ENCODE assay signal across 25 mouse cellular contexts in the genomic region with DNA sequence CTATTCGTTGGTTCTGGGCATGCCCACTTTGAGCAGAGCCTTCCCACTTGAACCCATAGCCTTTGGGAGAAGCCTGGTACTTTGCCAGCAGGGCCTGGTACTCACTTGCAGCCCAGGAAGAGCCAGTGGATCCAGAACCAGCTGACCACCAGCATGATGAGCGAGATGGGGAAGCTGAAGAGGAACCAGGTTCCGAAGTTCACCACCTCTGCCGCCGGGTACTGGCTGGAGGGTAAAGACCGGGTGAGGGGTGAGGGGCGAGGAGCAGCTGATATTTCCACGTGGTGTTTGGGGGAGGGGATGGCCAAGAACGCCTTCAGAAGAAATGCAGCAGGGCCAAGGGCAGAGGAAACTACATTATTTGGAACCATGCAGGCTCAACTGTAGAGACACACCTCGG. TPM values are rescaled to one million over a fixed set of nuclear protein-coding genes. Genes with fewer than 3 reads are reported as not detected.
"Had no signal": no experiment of that assay in that cellular context is flagged by ENCODE, and none has a peak within 500 bp of the region (broad histone marks: within the 10 kb centered on the region; RNA-seq: fewer than 3 reads in every experiment).

No protein-coding gene starts in this region.

- H3K4me3 ChIP-seq: intestine, embryonic 15.5 days; limb, embryonic 12.5 days; limb, embryonic 15.5 days; lung, embryonic 15.5 days; megakaryocyte, embryonic 14.5 days; midbrain, embryonic 10.5 days; midbrain, embryonic 13.5 days; myocyte; neural tube, embryonic 13.5 days; stomach, embryonic 15.5 days had no signal

- H3K36me3 ChIP-seq: intestine, embryonic 15.5 days; limb, embryonic 12.5 days; limb, embryonic 15.5 days; lung, embryonic 15.5 days; midbrain, embryonic 10.5 days; midbrain, embryonic 13.5 days; neural tube, embryonic 13.5 days; stomach, embryonic 15.5 days had no signal

- H3K4me2 ChIP-seq: intestine, embryonic 15.5 days; limb, embryonic 12.5 days; limb, embryonic 15.5 days; liver, embryonic 11.5 days; lung, embryonic 15.5 days; midbrain, embryonic 13.5 days; neural tube, embryonic 13.5 days; stomach, embryonic 15.5 days had no signal

- H3K27ac ChIP-seq: intestine, embryonic 15.5 days; limb, embryonic 12.5 days; limb, embryonic 15.5 days; liver, embryonic 14.5 days; lung, embryonic 15.5 days; midbrain, embryonic 10.5 days; midbrain, embryonic 13.5 days; neural tube, embryonic 13.5 days; stomach, embryonic 15.5 days had no signal

- H3K4me1 ChIP-seq: limb, embryonic 12.5 days; limb, embryonic 15.5 days; lung, embryonic 15.5 days; megakaryocyte, embryonic 14.5 days; midbrain, embryonic 10.5 days; midbrain, embryonic 13.5 days; neural tube, embryonic 13.5 days; stomach, embryonic 15.5 days had no signal

- H3K9ac ChIP-seq: intestine, embryonic 15.5 days; limb, embryonic 12.5 days; limb, embryonic 15.5 days; liver, embryonic 14.5 days; lung, embryonic 15.5 days; midbrain, embryonic 13.5 days; neural tube, embryonic 13.5 days; stomach, embryonic 15.5 days had no signal

- DNase-seq: left cerebral cortex, postnatal 4 days; lung, adult 18-20 months; lung, postnatal 10 days; lung, postnatal 36 days; retina, postnatal 1 day; right cerebral cortex, postnatal 25 days; spleen, adult 18-20 months; thymus, adult 18-20 months; thymus, postnatal 14 days; thymus, postnatal 4 days had no signal

- H3K9me3 ChIP-seq: intestine, embryonic 15.5 days; limb, embryonic 12.5 days; limb, embryonic 15.5 days; lung, embryonic 15.5 days; midbrain, embryonic 10.5 days; midbrain, embryonic 13.5 days; neural tube, embryonic 13.5 days; stomach, embryonic 15.5 days had no signal

- H3K27me3 ChIP-seq: intestine, embryonic 15.5 days; limb, embryonic 12.5 days; limb, embryonic 15.5 days; lung, embryonic 15.5 days; midbrain, embryonic 13.5 days; neural tube, embryonic 13.5 days; stomach, embryonic 15.5 days had no signal

- ATAC-seq: intestine, embryonic 15.5 days; midbrain, embryonic 13.5 days; midbrain, embryonic 16.5 days had no signal

RNA-seq across cellular contexts. Expression of a gene that starts 28.6 kb away (rescaled TPM):
- total RNA-seq: monocyte, adult 5-6 weeks; neutrophil, adult 5-6 weeks had no signal

RNA-seq across cellular contexts. Expression of a gene that starts 46.6 kb away (rescaled TPM):
- total RNA-seq: monocyte, adult 5-6 weeks; neutrophil, adult 5-6 weeks had no signal
- polyA plus RNA-seq: limb, embryonic 12.5 days; liver, embryonic 11.5 days; midbrain, embryonic 10.5 days had no signal
